Mouse (Mus musculus) cerebellum, adult 2 months (tissue): ENCODE measurements around the gene Fam72a. TPM values are rescaled to one million over a fixed set of nuclear protein-coding genes. Genes with fewer than 3 reads are reported as not detected.

ENCODE experiments used
- DNase-seq, 2 experiments: peaks; one replicate each; pipeline ENCODE4 v3.0.0; 2021
- H3K27ac ChIP-seq: fragments of 200-500 bp; 2 replicates; pipeline ENCODE4 v1.5.1; 2012; ENCODE audit warnings: low read length, control low read depth, inconsistent platforms; ENCODE audit not compliant: insufficient read depth
- H3K27me3 ChIP-seq: fragments of 200-500 bp; 2 replicates; pipeline ENCODE4 v1.6.1; 2012; ENCODE audit warnings: inconsistent platforms, mild to moderate bottlenecking, low read length, moderate library complexity; ENCODE audit not compliant: control insufficient read depth, insufficient read depth
- H3K4me1 ChIP-seq: fragments of 200-500 bp; 2 replicates; pipeline ENCODE4 v1.6.1; 2011; ENCODE audit warnings: low read length; ENCODE audit not compliant: control insufficient read depth, insufficient read depth
- H3K4me3 ChIP-seq: fragments of 200-500 bp; replicated peaks from 2 replicates; pipeline ENCODE3; 2011; ENCODE audit warnings: mild to moderate bottlenecking, low read depth, low read length, control low read depth; ENCODE audit not compliant: insufficient read depth
- CTCF ChIP-seq: fragments of 200-500 bp; IDR thresholded peaks from 2 replicates; pipeline ENCODE4 v1.5.1; 2011; ENCODE audit warnings: low read depth, mild to moderate bottlenecking, control low read depth, low read length, moderate library complexity, borderline replicate concordance; ENCODE audit not compliant: insufficient read depth
- POLR2A ChIP-seq: fragments of 200-500 bp; IDR thresholded peaks from 2 replicates; pipeline ENCODE4 v1.6.1; 2011; ENCODE audit warnings: low read length, control low read depth, borderline replicate concordance; ENCODE audit not compliant: insufficient read depth
- WGBS: fragments of 180-500 bp; shearing (Covaris S2); methylation state at CpG from one replicate; pipeline ENCODE4 v1.1.7; 2018; 5-methylcytosine and 5-hydroxymethylcytosine counted together
- polyA plus RNA-seq: library from polyadenylated mRNA; depleted of rRNA; stranded (reverse); fragments of >200 nt; gene quantifications from 2 replicates; pipeline ENCODE4 v1.2.3, GENCODE M21; 2012

Fam72a gene
- polyA plus RNA-seq, 1 experiment, result 1.9 TPM

- Histone ChIP-seq H3K4me1 (no peaks in the 10 kb centered on the region; the same call in 1 of the 2 replicates), H3K27me3 (no peaks in the 10 kb centered on the region), H3K27ac (no peak overlapping the region), H3K4me3 (peak overlapping the region; percentile 71)
- 5% methylated on average over 9 of the region's 9 CpGs for WGBS
- no peak for DNase-seq
- no peak for TF ChIP-seq CTCF
- no peak for TF ChIP-seq POLR2A
Measured at GRCm38 (mm10) chr1:131528561-131529166, 961 bp downstream of the Fam72a start.

DNA sequence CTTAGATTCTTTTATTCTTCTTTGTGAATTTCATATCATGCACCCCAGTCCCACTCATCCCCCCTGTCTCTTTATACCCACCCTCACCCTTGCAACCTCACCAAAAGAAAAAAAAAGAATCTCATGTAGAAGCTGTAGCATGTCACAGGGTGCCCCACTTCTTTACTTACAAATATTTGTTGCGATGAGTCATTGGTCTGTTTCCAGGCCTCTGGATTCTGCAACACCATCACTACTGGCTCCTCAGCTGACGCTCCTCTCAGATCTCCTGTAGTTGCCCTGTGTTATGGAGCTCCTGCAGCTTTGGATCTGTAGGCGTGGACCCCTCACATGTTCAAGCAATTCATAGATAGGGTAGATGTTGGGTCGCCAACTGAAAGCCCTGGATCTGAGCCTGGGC is 12.1 kb downstream of the Fam72a start:
- Histone ChIP-seq H3K27ac (no peak overlapping the region), H3K4me1 (peaks cover 7% of the 10 kb centered on the region; the same call in 1 of the 2 replicates), H3K4me3 (no peak overlapping the region), H3K27me3 (no peaks in the 10 kb centered on the region)
- DNase-seq, result no peak
- TF ChIP-seq POLR2A (no peak), CTCF (no peak)
- 93% methylated on average over 4 of the region's 4 CpGs for WGBS

GRCm38 (mm10) chr1:131540795-131541194 is 13.1 kb downstream of the Fam72a start:
- no peak for TF ChIP-seq POLR2A
- TF ChIP-seq CTCF, result no peak
- peaks cover 13% of the 10 kb centered on the region; the same call in 1 of the 2 replicates for H3K4me1 ChIP-seq
- no peak for DNase-seq
- H3K27ac ChIP-seq, result no peak overlapping the region
- WGBS, result 61% methylated on average over 5 of the region's 5 CpGs
- H3K4me3 ChIP-seq, result no peak overlapping the region
- H3K27me3 ChIP-seq, result no peaks in the 10 kb centered on the region

DNA sequence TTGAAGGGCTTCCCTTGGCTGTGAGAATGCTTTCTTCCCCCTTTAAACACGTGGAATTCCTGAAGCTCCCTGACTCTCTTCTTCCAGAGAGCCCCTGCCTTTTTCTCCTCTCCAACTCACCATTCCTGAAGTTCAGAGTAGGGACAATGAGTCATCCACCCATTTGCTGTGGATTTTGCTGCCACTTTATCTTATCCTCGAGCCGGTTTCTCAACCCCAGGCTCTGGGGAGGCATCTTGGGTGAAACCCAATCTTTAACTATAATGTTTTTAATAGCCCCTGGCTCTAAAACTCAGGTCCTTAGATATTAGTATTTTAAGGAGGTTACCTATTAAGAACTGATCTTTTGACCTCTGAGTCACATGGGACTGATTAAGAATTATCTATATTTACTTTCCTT is 13.7 kb downstream of the Fam72a start:
- H3K4me3 ChIP-seq, result no peak overlapping the region
- H3K27me3 ChIP-seq, result no peaks in the 10 kb centered on the region
- no peak for TF ChIP-seq POLR2A
- no peak for TF ChIP-seq CTCF
- 38% methylated on average over 3 of the region's 3 CpGs for WGBS
- no peak for DNase-seq
- H3K4me1 ChIP-seq, result peaks cover 13% of the 10 kb centered on the region; the same call in 1 of the 2 replicates
- no peak overlapping the region for H3K27ac ChIP-seq

- H3K27me3 ChIP-seq, result no peaks in the 10 kb centered on the region
- H3K4me1 ChIP-seq, result peaks cover 13% of the 10 kb centered on the region; the same call in 1 of the 2 replicates
- WGBS, result 72% methylated on average over 5 of the region's 5 CpGs
- TF ChIP-seq CTCF (no peak), POLR2A (no peak)
- H3K4me3 ChIP-seq, result no peak overlapping the region
- no peak for DNase-seq
- H3K27ac ChIP-seq, result no peak overlapping the region
Measured at GRCm38 (mm10) chr1:131541903-131542302, 14.2 kb downstream of the Fam72a start.

- peak; percentile 75 to 95 for DNase-seq
- H3K4me3 ChIP-seq, result no peak overlapping the region
- TF ChIP-seq CTCF (no peak), POLR2A (no peak)
- peaks cover 18% of the 10 kb centered on the region; the same call in 1 of the 2 replicates for H3K4me1 ChIP-seq
- peak overlapping the region; percentile 64; the same call in 1 of the 2 replicates for H3K27ac ChIP-seq
- 10% methylated on average over 7 of the region's 7 CpGs for WGBS
- H3K27me3 ChIP-seq, result no peaks in the 10 kb centered on the region
Measured at GRCm38 (mm10) chr1:131543886-131544565, 16.3 kb downstream of the Fam72a start.

- 78% methylated on average over 13 of the region's 13 CpGs for WGBS
- no peak for DNase-seq
- no peak overlapping the region for H3K27ac ChIP-seq
- no peaks in the 10 kb centered on the region for H3K27me3 ChIP-seq
- peaks cover 19% of the 10 kb centered on the region; the same call in 1 of the 2 replicates for H3K4me1 ChIP-seq
- H3K4me3 ChIP-seq, result no peak overlapping the region
- no peak for TF ChIP-seq CTCF
- no peak for TF ChIP-seq POLR2A
Measured at GRCm38 (mm10) chr1:131546798-131547690, 19.3 kb downstream of the Fam72a start.
